Mouse (Mus musculus) thymus, adult 2 months (tissue): ENCODE measurements around the gene Med15.

Experiments used
- CTCF ChIP-seq: fragments of 200-500 bp; IDR thresholded peaks from 2 replicates; pipeline ENCODE4 v1.5.1; 2012; ENCODE audit warnings: mild to moderate bottlenecking, control low read depth, low read length, moderate library complexity, borderline replicate concordance; ENCODE audit not compliant: control insufficient read depth, poor library complexity, insufficient read depth; ENCODE audit errors: extremely low read depth
- POLR2A ChIP-seq: fragments of 200-500 bp; IDR thresholded peaks from 2 replicates; pipeline ENCODE4 v1.6.1; 2012; ENCODE audit warnings: mild to moderate bottlenecking, low read length, control low read depth, moderate library complexity; ENCODE audit not compliant: control insufficient read depth, poor library complexity, insufficient read depth; ENCODE audit errors: extremely low read depth

- TF ChIP-seq CTCF (no peak), POLR2A (no peak)
These were observed 78.4 kb downstream of the Med15 start for GRCm38 (mm10) chr16:17654188-17654795.
